Mouse (Mus musculus): ENCODE data around the gene Clk2. TPM values are rescaled to one million over a fixed set of nuclear protein-coding genes. Genes with fewer than 3 reads are reported as not detected.
"Not testable (repeated sequence)": the region's sequence is repeated elsewhere in the genome, so short reads cannot be mapped to it uniquely, and the experiment has no call there.

Clk2 gene
- polyA plus RNA-seq, 1 experiment from 2014 or later, result 50.3 TPM

DNA sequence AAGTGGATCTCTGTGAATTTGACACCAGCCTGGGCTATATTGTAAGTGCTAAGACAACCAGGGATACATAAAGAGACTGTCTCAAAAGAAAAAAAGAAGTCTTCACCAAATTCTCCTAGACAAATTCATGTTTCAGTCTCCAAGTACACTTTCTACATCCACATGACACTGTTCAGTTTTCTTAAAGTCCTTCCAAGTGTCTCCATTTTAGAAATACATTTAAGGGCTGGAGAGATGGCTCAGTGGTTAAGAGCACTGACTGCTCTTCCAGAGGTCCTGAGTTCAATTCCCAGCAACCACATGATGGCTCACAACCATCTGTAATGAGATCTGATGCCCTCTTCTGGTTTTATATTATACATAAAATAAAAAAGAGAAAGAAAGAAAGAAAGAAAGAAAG lies 3.4 kb upstream of the Clk2 start:
- H3K4me3 ChIP-seq (replicated peaks); H3K36me3 ChIP-seq; H3K4me2 ChIP-seq; H3K9ac ChIP-seq (replicated peaks); H3K27ac ChIP-seq; ATAC-seq (ENCODE audit: insufficient number of reproducible peaks, insufficient read depth, low FRiP score, low TSS enrichment, low read depth); H3K9me3 ChIP-seq: not testable (repeated sequence)
- peaks cover 34% of the 10 kb centered on the region for H3K27me3 ChIP-seq
- H3K4me1 ChIP-seq (replicated peaks), result peaks cover 26% of the 10 kb centered on the region

DNA sequence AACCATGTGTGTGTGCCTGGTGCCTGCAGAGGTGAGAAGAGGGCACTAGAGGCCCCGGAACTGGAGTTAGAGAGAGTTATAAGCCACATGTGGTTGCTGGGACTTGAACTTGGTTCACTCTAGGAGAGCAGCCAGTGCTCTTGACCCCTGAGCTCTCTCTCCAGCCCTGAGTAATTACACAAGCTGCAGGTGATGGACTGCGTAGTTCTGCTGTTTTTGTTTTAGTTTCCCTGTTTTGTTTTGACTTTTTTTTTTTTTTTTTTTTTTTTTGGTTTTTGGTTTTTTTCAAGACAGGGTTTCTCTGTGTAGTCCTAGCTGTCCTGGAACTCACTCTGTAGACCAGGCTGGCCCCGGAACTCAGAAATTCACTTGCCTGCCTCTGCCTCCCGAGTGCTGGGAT lies 2.8 kb upstream of the Clk2 start:
- H3K27me3 ChIP-seq, result peaks cover 34% of the 10 kb centered on the region
- no peak overlapping the region for H3K4me3 ChIP-seq (replicated peaks)
- ATAC-seq (ENCODE audit: insufficient number of reproducible peaks, insufficient read depth, low FRiP score, low TSS enrichment, low read depth), result no peak
- no peak overlapping the region for H3K9ac ChIP-seq (replicated peaks)
- no peak overlapping the region for H3K4me2 ChIP-seq
- WGBS, result 81% methylated on average over 4 of the region's 4 CpGs
- peaks cover 31% of the 10 kb centered on the region for H3K4me1 ChIP-seq (replicated peaks)
- H3K36me3 ChIP-seq, result peaks cover 6% of the 10 kb centered on the region; the same call in 1 of the 2 replicates
- H3K27ac ChIP-seq, result no peak overlapping the region
- no peaks in the 10 kb centered on the region for H3K9me3 ChIP-seq

DNA sequence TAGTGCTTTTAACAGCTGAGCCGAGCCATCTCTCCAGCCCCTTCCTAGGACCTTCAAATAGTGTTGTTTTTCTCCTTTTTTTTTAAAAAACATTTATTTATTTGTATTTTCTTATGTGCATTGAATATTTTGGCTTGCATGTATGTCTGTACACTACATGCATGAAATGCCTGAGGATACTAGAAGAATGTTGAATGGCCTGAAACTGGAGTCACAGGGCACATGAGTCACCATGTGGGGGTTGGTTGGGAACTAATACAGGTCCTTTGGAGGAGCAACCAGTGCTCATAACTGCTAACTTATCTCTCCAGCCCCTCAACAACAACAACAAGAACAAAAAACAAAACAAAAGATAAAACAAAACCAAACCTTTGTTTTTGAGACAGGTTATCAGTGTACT lies 1.5 kb upstream of the Clk2 start:
- Histone ChIP-seq H3K36me3 (peaks cover 17% of the 10 kb centered on the region), H3K27me3 (peaks cover 22% of the 10 kb centered on the region), H3K27ac (no peak overlapping the region), H3K4me2 (no peak overlapping the region), H3K9ac (replicated peaks) (no peak overlapping the region), H3K4me1 (replicated peaks) (peaks cover 31% of the 10 kb centered on the region), H3K4me3 (replicated peaks) (no peak overlapping the region), H3K9me3 (no peaks in the 10 kb centered on the region)
- no peak for ATAC-seq (ENCODE audit: insufficient number of reproducible peaks, insufficient read depth, low FRiP score, low TSS enrichment, low read depth)
- WGBS, result 70% methylated on average over 1 of the region's 1 CpGs

DNA sequence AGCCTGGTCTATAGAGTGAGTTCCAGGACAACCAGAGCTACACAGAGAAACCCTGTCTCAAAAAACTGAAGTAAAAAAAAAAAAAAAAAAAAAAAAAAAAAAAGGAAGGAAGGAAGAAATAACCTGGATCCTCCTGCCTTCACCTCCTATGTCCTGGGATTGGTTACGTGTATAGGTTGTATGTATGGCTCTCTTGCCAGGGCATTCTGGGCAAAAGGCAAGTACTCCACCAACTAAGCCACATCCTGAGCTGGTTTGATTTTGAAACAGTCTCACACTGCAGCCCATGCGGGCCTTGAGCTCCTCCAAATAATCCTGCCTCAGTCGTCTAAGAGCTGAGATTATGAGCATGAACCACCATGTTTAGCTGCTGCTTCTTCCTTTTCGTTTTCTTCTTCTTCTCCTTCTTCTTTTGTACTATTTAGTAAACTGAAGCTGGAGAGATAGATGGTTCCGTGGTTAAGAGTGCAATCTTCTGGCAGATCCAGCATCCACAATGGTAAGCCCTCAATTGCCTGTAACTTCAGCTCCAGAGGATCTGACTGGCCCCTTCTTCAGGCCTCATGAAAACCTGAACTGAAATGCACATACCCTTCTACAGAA lies 851 bp upstream of the Clk2 start:
- 81% methylated on average over 5 of the region's 5 CpGs for WGBS
- peaks cover 16% of the 10 kb centered on the region for H3K27me3 ChIP-seq
- H3K4me1 ChIP-seq (replicated peaks), result peaks cover 31% of the 10 kb centered on the region
- H3K9ac ChIP-seq (replicated peaks), result no peak overlapping the region
- no peak overlapping the region; the same call in 1 of the 2 replicates for H3K27ac ChIP-seq
- peaks cover 24% of the 10 kb centered on the region for H3K36me3 ChIP-seq
- H3K4me2 ChIP-seq, result peak overlapping the region; percentile 70
- no peaks in the 10 kb centered on the region for H3K9me3 ChIP-seq
- H3K4me3 ChIP-seq (replicated peaks), result peak overlapping the region; percentile 93
- ATAC-seq (ENCODE audit: insufficient number of reproducible peaks, insufficient read depth, low FRiP score, low TSS enrichment, low read depth), result no peak

DNA sequence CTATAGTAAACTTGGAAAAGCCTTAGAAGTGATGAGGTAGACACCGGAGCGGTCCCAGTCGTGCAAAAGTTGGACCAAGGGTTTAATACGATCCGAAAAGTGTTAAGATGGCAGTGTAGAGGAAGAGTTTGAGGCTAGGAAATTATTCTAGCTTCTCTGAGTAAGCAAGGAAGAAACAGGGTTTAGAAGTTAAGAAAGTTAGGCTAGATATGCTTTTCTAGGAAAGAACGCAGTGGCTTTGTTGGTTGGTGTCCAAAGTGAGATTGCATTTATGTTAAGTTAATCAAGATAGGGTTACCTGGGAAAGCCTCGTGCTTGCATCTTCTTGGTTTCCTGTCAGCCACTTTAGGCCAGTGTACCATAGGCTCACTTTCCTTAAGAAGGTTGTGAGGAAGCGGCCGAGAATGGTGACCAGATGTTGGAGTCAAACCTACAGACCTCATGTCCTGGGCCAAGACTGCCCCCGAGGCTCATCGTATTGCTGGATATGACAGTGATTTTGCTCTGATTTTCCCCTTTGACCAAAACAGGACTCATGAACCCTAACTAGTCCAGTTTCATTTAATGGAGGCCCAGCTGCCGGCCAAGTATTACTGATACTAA lies 774 bp downstream of the Clk2 start:
- H3K36me3 ChIP-seq, result peaks cover 40% of the 10 kb centered on the region
- H3K9ac ChIP-seq (replicated peaks), result peak overlapping the region; percentile 98
- peak overlapping the region; percentile 93 for H3K4me3 ChIP-seq (replicated peaks)
- 14% methylated on average over 12 of the region's 12 CpGs for WGBS
- ATAC-seq (ENCODE audit: insufficient number of reproducible peaks, insufficient read depth, low FRiP score, low TSS enrichment, low read depth), result no peak
- peak overlapping the region; percentile 98 for H3K27ac ChIP-seq
- peak overlapping the region; percentile 70 for H3K4me2 ChIP-seq
- no peaks in the 10 kb centered on the region for H3K27me3 ChIP-seq
- no peaks in the 10 kb centered on the region for H3K9me3 ChIP-seq
- peaks cover 19% of the 10 kb centered on the region for H3K4me1 ChIP-seq (replicated peaks)

DNA sequence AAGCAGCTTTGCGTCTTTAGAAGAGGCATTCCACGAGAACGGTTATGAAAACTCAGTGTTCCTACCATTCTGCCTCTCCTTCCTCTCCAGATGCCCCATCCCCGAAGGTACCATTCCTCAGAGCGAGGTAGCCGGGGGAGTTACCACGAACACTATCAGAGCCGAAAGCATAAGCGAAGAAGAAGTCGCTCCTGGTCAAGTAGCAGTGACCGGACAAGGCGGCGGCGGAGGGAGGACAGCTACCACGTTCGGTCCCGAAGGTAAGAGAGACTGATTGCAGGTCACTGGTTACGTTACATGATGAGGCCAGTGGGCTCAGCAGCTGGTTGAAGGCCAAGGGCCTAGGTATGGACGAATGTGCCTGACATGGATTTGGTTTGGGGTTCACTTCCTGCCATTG lies 2.4 kb downstream of the Clk2 start:
- Histone ChIP-seq H3K4me3 (replicated peaks) (no peak overlapping the region), H3K4me1 (replicated peaks) (peaks cover 19% of the 10 kb centered on the region), H3K4me2 (no peak overlapping the region), H3K27me3 (no peaks in the 10 kb centered on the region), H3K27ac (no peak overlapping the region), H3K9ac (replicated peaks) (no peak overlapping the region), H3K9me3 (no peaks in the 10 kb centered on the region), H3K36me3 (peaks cover 56% of the 10 kb centered on the region)
- ATAC-seq (ENCODE audit: insufficient number of reproducible peaks, insufficient read depth, low FRiP score, low TSS enrichment, low read depth), result no peak
- 94% methylated on average over 19 of the region's 19 CpGs for WGBS

DNA sequence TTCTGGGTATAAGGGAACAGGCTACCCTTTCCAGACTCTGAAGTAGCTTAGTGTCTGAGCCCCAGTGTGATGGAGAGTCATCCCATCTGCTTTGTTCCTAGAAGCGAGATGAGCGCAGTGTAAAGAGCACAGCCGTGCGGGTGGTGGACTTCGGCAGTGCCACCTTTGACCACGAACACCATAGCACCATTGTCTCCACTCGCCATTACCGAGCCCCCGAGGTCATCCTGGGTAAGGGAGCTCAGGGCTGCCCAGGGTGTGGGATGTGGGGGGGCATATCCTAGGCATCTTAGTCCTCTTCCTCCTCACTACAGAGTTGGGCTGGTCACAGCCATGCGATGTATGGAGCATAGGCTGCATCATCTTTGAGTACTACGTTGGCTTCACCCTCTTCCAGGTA lies 10.2 kb downstream of the Clk2 start:
- WGBS, result 96% methylated on average over 11 of the region's 11 CpGs
- no peaks in the 10 kb centered on the region for H3K27me3 ChIP-seq
- H3K27ac ChIP-seq, result no peak overlapping the region
- peaks cover 12% of the 10 kb centered on the region for H3K4me1 ChIP-seq (replicated peaks)
- no peak overlapping the region for H3K9ac ChIP-seq (replicated peaks)
- peaks cover 79% of the 10 kb centered on the region for H3K36me3 ChIP-seq
- no peak overlapping the region for H3K4me3 ChIP-seq (replicated peaks)
- H3K9me3 ChIP-seq, result no peaks in the 10 kb centered on the region
- no peak overlapping the region for H3K4me2 ChIP-seq
- no peak for ATAC-seq (ENCODE audit: insufficient number of reproducible peaks, insufficient read depth, low FRiP score, low TSS enrichment, low read depth)

DNA sequence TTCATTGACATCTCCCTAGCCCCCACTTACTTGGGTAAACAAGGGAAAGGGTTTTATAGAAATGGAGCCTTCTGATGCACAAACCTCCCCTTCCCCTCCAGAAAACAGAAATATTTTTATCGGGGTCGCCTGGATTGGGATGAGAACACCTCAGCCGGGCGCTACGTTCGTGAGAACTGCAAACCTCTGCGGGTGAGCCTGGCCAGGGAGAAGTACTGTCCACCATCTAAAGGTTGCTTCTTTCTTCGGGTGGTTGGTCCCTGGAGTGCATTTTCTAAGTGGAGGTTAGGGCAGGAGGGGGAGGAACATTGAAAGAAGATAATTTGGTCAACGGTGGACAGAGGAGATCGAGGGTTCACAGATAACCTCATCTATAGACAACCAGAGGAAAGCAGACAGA lies 10.9 kb downstream of the Clk2 start:
- H3K4me3 ChIP-seq (replicated peaks), result no peak overlapping the region
- H3K4me2 ChIP-seq, result no peak overlapping the region
- H3K27ac ChIP-seq, result no peak overlapping the region
- H3K9ac ChIP-seq (replicated peaks), result no peak overlapping the region
- peaks cover 79% of the 10 kb centered on the region for H3K36me3 ChIP-seq
- H3K27me3 ChIP-seq, result no peaks in the 10 kb centered on the region
- WGBS, result 92% methylated on average over 10 of the region's 10 CpGs
- H3K4me1 ChIP-seq (replicated peaks), result peaks cover 12% of the 10 kb centered on the region
- no peak for ATAC-seq (ENCODE audit: insufficient number of reproducible peaks, insufficient read depth, low FRiP score, low TSS enrichment, low read depth)
- H3K9me3 ChIP-seq, result no peaks in the 10 kb centered on the region

DNA sequence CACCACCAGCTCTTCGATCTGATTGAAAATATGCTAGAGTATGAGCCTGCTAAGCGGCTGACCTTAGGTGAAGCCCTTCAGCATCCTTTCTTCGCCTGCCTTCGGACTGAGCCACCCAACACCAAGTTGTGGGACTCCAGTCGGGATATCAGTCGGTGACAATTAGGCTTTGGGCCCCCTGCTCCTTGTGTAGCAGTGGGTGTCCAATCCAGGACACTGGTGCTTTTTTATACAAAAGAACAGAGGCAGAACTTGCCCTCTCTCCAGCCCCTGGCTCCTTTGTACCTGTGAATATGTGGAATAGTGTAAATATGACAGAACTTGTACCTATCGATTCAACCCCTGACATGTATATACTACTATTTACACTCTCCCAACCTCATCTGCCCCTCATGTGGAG lies 11.8 kb downstream of the Clk2 start:
- WGBS, result 87% methylated on average over 7 of the region's 7 CpGs
- no peak for ATAC-seq (ENCODE audit: insufficient number of reproducible peaks, insufficient read depth, low FRiP score, low TSS enrichment, low read depth)
- H3K27me3 ChIP-seq, result no peaks in the 10 kb centered on the region
- H3K4me1 ChIP-seq (replicated peaks), result peaks cover 12% of the 10 kb centered on the region
- H3K36me3 ChIP-seq, result peaks cover 79% of the 10 kb centered on the region
- peak overlapping the region; percentile 87; the same call in 1 of the 2 replicates for H3K4me2 ChIP-seq
- H3K9me3 ChIP-seq, result no peaks in the 10 kb centered on the region
- H3K4me3 ChIP-seq (replicated peaks), result no peak overlapping the region; the same call in 1 of the 2 replicates
- peak overlapping the region; percentile 50; the same call in 1 of the 2 replicates for H3K27ac ChIP-seq
- no peak overlapping the region for H3K9ac ChIP-seq (replicated peaks)

DNA sequence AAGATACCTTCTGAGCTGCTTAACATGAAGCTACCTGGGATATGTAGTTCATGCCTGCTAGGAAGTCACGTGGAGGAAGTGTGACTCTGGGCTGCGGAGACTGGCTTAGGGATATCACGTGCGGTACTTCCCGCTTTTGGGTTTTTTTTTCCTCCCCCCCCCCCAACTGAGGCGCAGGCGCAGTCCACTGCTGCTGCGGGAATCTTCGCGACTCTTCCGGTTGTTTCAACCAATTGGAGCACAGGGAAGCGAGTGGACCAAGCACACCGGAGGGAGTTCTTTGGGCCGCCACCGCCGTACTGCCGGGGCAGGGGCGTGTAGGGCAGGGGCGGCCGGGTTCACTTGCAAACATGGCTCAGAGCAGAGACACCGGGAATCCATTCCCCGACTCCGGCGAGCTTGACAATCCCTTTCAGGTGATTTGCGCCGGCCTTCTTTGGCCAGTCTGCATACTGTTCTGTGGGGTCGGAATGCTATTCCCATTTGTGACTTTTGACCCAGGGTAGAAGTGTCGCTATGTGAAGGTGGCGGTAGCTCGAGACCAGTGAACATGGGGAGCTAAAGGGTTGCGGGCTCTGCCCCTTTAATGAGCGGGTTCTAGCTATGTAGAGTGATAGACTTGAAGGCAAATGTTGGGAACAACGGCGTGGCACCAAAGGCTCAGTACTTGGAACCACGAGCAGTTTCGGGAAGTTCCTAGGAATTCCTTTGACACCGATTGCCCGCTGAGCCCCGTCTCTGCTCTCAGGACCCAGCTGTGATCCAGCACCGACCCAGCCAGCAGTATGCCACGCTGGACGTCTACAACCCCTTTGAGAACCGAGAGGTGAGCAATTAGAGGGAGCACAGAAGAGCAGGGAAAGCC lies 12.9 kb downstream of the Clk2 start, which contains the start of gene Scamp3:
TSS of gene Scamp3 (plus strand) at position 232 of the 865 bp plus-strand sequence.
- Histone ChIP-seq H3K4me1 (replicated peaks) (peaks cover 12% of the 10 kb centered on the region), H3K36me3 (peaks cover 79% of the 10 kb centered on the region), H3K4me2 (peak within 1 kb of the TSS; percentile 87), H3K9me3 (no peaks in the 10 kb centered on the region), H3K4me3 (replicated peaks) (peak within 1 kb of the TSS; percentile 61), H3K27ac (peak within 1 kb of the TSS; percentile 77), H3K9ac (replicated peaks) (peak within 1 kb of the TSS; percentile 82), H3K27me3 (no peaks in the 10 kb centered on the region)
- ATAC-seq (ENCODE audit: insufficient number of reproducible peaks, insufficient read depth, low FRiP score, low TSS enrichment, low read depth), result peak; percentile 94
- WGBS, result under 1% methylated on average over 43 of the region's 43 CpGs

DNA sequence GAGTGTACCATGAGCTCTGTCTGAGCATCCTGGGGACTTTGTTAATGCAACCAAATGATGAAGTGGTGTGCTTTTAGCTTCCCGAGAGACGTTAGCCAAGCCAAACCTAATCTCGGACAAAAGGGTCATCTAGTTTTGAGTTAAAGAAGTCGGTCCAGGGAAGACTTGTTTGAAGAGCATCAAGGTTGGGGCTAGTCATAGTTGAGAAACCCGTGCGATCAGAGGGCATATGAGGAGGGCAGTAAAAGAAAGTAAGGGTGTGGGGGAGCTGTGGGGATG lies 13.5 kb downstream of the Clk2 start:
- Histone ChIP-seq H3K4me3 (replicated peaks) (peak overlapping the region; percentile 61), H3K36me3 (peaks cover 74% of the 10 kb centered on the region), H3K4me1 (replicated peaks) (peaks cover 15% of the 10 kb centered on the region)

More for the DNA sequence above, 13.5 kb downstream of the Clk2 start:
- Histone ChIP-seq H3K27me3 (no peaks in the 10 kb centered on the region), H3K27ac (peak overlapping the region; percentile 77), H3K4me2 (peak overlapping the region; percentile 87), H3K9ac (replicated peaks) (peak overlapping the region; percentile 82), H3K9me3 (no peaks in the 10 kb centered on the region)
- no peak for ATAC-seq (ENCODE audit: insufficient number of reproducible peaks, insufficient read depth, low FRiP score, low TSS enrichment, low read depth)
- 9% methylated on average over 6 of the region's 6 CpGs for WGBS

Data from limb, embryonic 12.5 days (tissue).